Mouse (Mus musculus) erythroblast, embryonic 14.5 days (primary cell): ENCODE results near the gene Zdhhc18. TPM values are rescaled to one million over a fixed set of nuclear protein-coding genes. Genes with fewer than 3 reads are reported as not detected.
"Not testable (repeated sequence)": the region's sequence is repeated elsewhere in the genome, so short reads cannot be mapped to it uniquely, and the experiment has no call there.

Experiments used
- H3K27me3 ChIP-seq: 2 replicates; pipeline ENCODE4 v1.6.1; 2012; ENCODE audit warnings: inconsistent platforms; ENCODE audit not compliant: control insufficient read depth
- H3K36me3 ChIP-seq: 2 replicates; pipeline ENCODE4 v1.6.1; 2012; ENCODE audit warnings: mild to moderate bottlenecking, inconsistent platforms; ENCODE audit not compliant: control insufficient read depth
- H3K4me1 ChIP-seq: 2 replicates; pipeline ENCODE4 v1.6.1; 2012; ENCODE audit warnings: inconsistent platforms; ENCODE audit not compliant: control insufficient read depth
- H3K4me3 ChIP-seq: replicated peaks from 2 replicates; pipeline ENCODE3; 2012; ENCODE audit warnings: moderate library complexity, mild to moderate bottlenecking, inconsistent platforms
- H3K9me3 ChIP-seq: 2 replicates; pipeline ENCODE4 v1.6.1; 2012; ENCODE audit warnings: low read length, inconsistent platforms, mixed read lengths; ENCODE audit not compliant: control insufficient read depth
- GATA1 ChIP-seq: IDR thresholded peaks from 2 replicates; pipeline ENCODE4 v1.6.1; 2012; ENCODE audit warnings: low read length, inconsistent platforms, mixed read lengths
- TAL1 ChIP-seq: IDR thresholded peaks from 3 replicates; pipeline ENCODE4 v1.6.1; 2012; ENCODE audit warnings: low read length, inconsistent platforms, mixed read lengths
- polyA plus RNA-seq: library from polyadenylated mRNA; stranded (reverse); fragments of >175 nt; gene quantifications from 2 replicates; pipeline ENCODE4 v1.2.3, GENCODE M21; 2012

The Zdhhc18 gene
- polyA plus RNA-seq, 1 experiment: 0.25 TPM

- peaks cover 5% of the 10 kb centered on the region; the same call in 1 of the 2 replicates for H3K4me1 ChIP-seq
- no peaks in the 10 kb centered on the region for H3K27me3 ChIP-seq
- TF ChIP-seq GATA1 (no peak), TAL1 (no peak)
- no peak overlapping the region for H3K4me3 ChIP-seq
- no peaks in the 10 kb centered on the region for H3K9me3 ChIP-seq
- peaks cover 2% of the 10 kb centered on the region for H3K36me3 ChIP-seq
Measured at GRCm38 (mm10) chr4:133656997-133657396, 7.0 kb upstream of the Zdhhc18 start.

- H3K9me3 ChIP-seq: no peaks in the 10 kb centered on the region
- H3K36me3 ChIP-seq: no peaks in the 10 kb centered on the region; the same call in 1 of the 2 replicates
- TF ChIP-seq TAL1: no peak
- TF ChIP-seq GATA1: no peak
- peaks cover 5% of the 10 kb centered on the region; the same call in 1 of the 2 replicates for H3K4me1 ChIP-seq
- no peak overlapping the region for H3K4me3 ChIP-seq
- no peaks in the 10 kb centered on the region for H3K27me3 ChIP-seq
Measured at GRCm38 (mm10) chr4:133656294-133656693, 6.3 kb upstream of the Zdhhc18 start.

- H3K27me3 ChIP-seq, H3K4me1 ChIP-seq, H3K9me3 ChIP-seq, H3K4me3 ChIP-seq, H3K36me3 ChIP-seq: not testable (repeated sequence)
Measured at GRCm38 (mm10) chr4:133654070-133654469, 4.1 kb upstream of the Zdhhc18 start.

GRCm38 (mm10) chr4:133652746-133653145 is 2.8 kb upstream of the Zdhhc18 start:
- Histone ChIP-seq H3K4me1 (peaks cover 3% of the 10 kb centered on the region), H3K4me3 (no peak overlapping the region), H3K27me3 (no peaks in the 10 kb centered on the region), H3K36me3 (no peaks in the 10 kb centered on the region), H3K9me3 (no peaks in the 10 kb centered on the region)
- TF ChIP-seq TAL1 (no peak), GATA1 (no peak)

- TF ChIP-seq TAL1 (no peak), GATA1 (no peak)
- Histone ChIP-seq H3K27me3 (no peaks in the 10 kb centered on the region), H3K9me3 (no peaks in the 10 kb centered on the region), H3K36me3 (no peaks in the 10 kb centered on the region), H3K4me3 (no peak overlapping the region), H3K4me1 (peaks cover 3% of the 10 kb centered on the region)
Measured at GRCm38 (mm10) chr4:133651986-133652385, 2.0 kb upstream of the Zdhhc18 start.

- Histone ChIP-seq H3K4me3 (no peak overlapping the region), H3K4me1 (peaks cover 3% of the 10 kb centered on the region), H3K9me3 (no peaks in the 10 kb centered on the region), H3K27me3 (no peaks in the 10 kb centered on the region), H3K36me3 (no peaks in the 10 kb centered on the region)
- TF ChIP-seq GATA1: no peak
- TF ChIP-seq TAL1: no peak
Measured at GRCm38 (mm10) chr4:133651445-133651844, 1.5 kb upstream of the Zdhhc18 start.

GRCm38 (mm10) chr4:133649464-133649863 is 490 bp downstream of the Zdhhc18 start:
- not testable (repeated sequence) for H3K27me3 ChIP-seq, H3K4me3 ChIP-seq, H3K9me3 ChIP-seq, H3K36me3 ChIP-seq, H3K4me1 ChIP-seq

GRCm38 (mm10) chr4:133645680-133646079 is 4.3 kb downstream of the Zdhhc18 start:
- no peaks in the 10 kb centered on the region for H3K27me3 ChIP-seq
- H3K9me3 ChIP-seq: peaks cover 8% of the 10 kb centered on the region
- no peak for TF ChIP-seq TAL1
- no peaks in the 10 kb centered on the region for H3K36me3 ChIP-seq
- H3K4me1 ChIP-seq: peaks cover 3% of the 10 kb centered on the region
- H3K4me3 ChIP-seq: no peak overlapping the region

GRCm38 (mm10) chr4:133645195-133645594 is 4.8 kb downstream of the Zdhhc18 start:
- Histone ChIP-seq H3K36me3 (no peaks in the 10 kb centered on the region), H3K4me3 (no peak overlapping the region), H3K4me1 (peaks cover 3% of the 10 kb centered on the region), H3K27me3 (no peaks in the 10 kb centered on the region), H3K9me3 (peaks cover 8% of the 10 kb centered on the region)
- TF ChIP-seq TAL1 (no peak), GATA1 (no peak)

- H3K36me3 ChIP-seq: no peaks in the 10 kb centered on the region
- H3K27me3 ChIP-seq: peaks cover 9% of the 10 kb centered on the region
- peaks cover 24% of the 10 kb centered on the region for H3K4me1 ChIP-seq
- H3K4me3 ChIP-seq: peak overlapping the region; percentile 67
- H3K9me3 ChIP-seq: no peaks in the 10 kb centered on the region
- TF ChIP-seq GATA1: no peak
- TF ChIP-seq TAL1: no peak
Measured at GRCm38 (mm10) chr4:133634043-133634410, 15.9 kb downstream of the Zdhhc18 start.
